Mouse (Mus musculus) stomach, postnatal 0 days (tissue): ENCODE data around the gene Wdr45. TPM values are rescaled to one million over a fixed set of nuclear protein-coding genes. Genes with fewer than 3 reads are reported as not detected.

Experiments used
- ATAC-seq: fragments of 200-750 bp; cut with Nextera tagmentation; 2 replicates; pipeline ENCODE4 v1.8.0; 2017; ENCODE audit not compliant: low FRiP score, low TSS enrichment
- DNase-seq: peaks from one replicate; pipeline ENCODE4 v3.0.0-alpha.2; 2016; ENCODE audit warnings: low spot score
- H3K27ac ChIP-seq: fragments of 300-500 bp; sonication (generic); replicated peaks from 2 replicates; pipeline ENCODE4 v1.5.1; 2014; ENCODE audit warnings: mild to moderate bottlenecking, control low read depth
- H3K27me3 ChIP-seq: fragments of 300-500 bp; sonication (generic); 2 replicates; pipeline ENCODE4 v1.6.1; 2014; ENCODE audit warnings: low read length; ENCODE audit not compliant: control insufficient read depth, insufficient read depth
- H3K36me3 ChIP-seq: fragments of 300-500 bp; sonication (generic); 2 replicates; pipeline ENCODE4 v1.6.1; 2014; ENCODE audit warnings: low read length, mixed read lengths; ENCODE audit not compliant: control insufficient read depth, insufficient read depth
- H3K4me1 ChIP-seq: fragments of 300-500 bp; sonication (generic); replicated peaks from 2 replicates; pipeline ENCODE4 v1.6.1; 2014; ENCODE audit warnings: antibody characterized with exemption; ENCODE audit not compliant: control insufficient read depth, insufficient read depth
- H3K4me2 ChIP-seq: fragments of 300-500 bp; sonication (generic); replicated peaks from 2 replicates; pipeline ENCODE4 v1.6.1; 2014; ENCODE audit warnings: low read depth, mild to moderate bottlenecking, control low read depth, moderate library complexity
- H3K4me3 ChIP-seq: fragments of 300-500 bp; sonication (generic); 2 replicates; pipeline ENCODE4 v1.5.1; 2014; ENCODE audit warnings: low read depth, low read length, control low read depth
- H3K9ac ChIP-seq: fragments of 300-500 bp; sonication (generic); 2 replicates; pipeline ENCODE4 v1.6.1; 2014; ENCODE audit warnings: mild to moderate bottlenecking, low read length, control low read depth, mixed read lengths
- H3K9me3 ChIP-seq: fragments of 300-500 bp; sonication (generic); 2 replicates; pipeline ENCODE4 v1.6.1; 2016; ENCODE audit warnings: low read length; ENCODE audit not compliant: control insufficient read depth
- CTCF ChIP-seq: IDR thresholded peaks from 2 replicates; pipeline ENCODE4 v1.5.1; 2016; ENCODE audit warnings: antibody characterized with exemption, low read depth, mild to moderate bottlenecking, moderate library complexity
- EP300 ChIP-seq: optimal IDR thresholded peaks from 2 replicates; pipeline ENCODE3; 2016; ENCODE audit warnings: antibody characterized with exemption
- WGBS: fragments of 180-500 bp; shearing (Covaris S2); extraction: QIAGEN DNeasy Blood & Tissue Kit; methylation state at CpG from one replicate; pipeline ENCODE4 v1.1.7; 2014; 5-methylcytosine and 5-hydroxymethylcytosine counted together
- polyA plus RNA-seq: library from polyadenylated mRNA; unstranded; fragments of >200 nt; fragmentation: Nextera tagmentation; extraction: Ambion mirVana; gene quantifications from 2 replicates; pipeline ENCODE4 v1.2.1, GENCODE M21; 2015

Gene Wdr45
- polyA plus RNA-seq, 1 experiment from 2014 or later: 30.3 TPM

GRCm38 (mm10) chrX:7763631-7764393 lies 49.7 kb downstream of the Wdr45 start:
- Histone ChIP-seq H3K4me1 (no peaks in the 10 kb centered on the region), H3K4me2 (peak overlapping the region; percentile 61), H3K9me3 (no peaks in the 10 kb centered on the region), H3K36me3 (no peaks in the 10 kb centered on the region), H3K27me3 (no peaks in the 10 kb centered on the region), H3K9ac (peak overlapping the region; percentile 71), H3K4me3 (peak overlapping the region; percentile 54), H3K27ac (peak overlapping the region; percentile 89; the same call in 1 of the 2 replicates)
- no peak for TF ChIP-seq CTCF
- no peak for TF ChIP-seq EP300
- 15% methylated on average over 21 of the region's 22 CpGs for WGBS
- ATAC-seq (no peak), DNase-seq (peak; percentile 34)

- H3K27me3 ChIP-seq: no peaks in the 10 kb centered on the region
- no peaks in the 10 kb centered on the region for H3K9me3 ChIP-seq
- TF ChIP-seq EP300: no peak
- no peak for TF ChIP-seq CTCF
- no peak overlapping the region for H3K9ac ChIP-seq
- DNase-seq (no peak), ATAC-seq (no peak)
- no peaks in the 10 kb centered on the region for H3K4me1 ChIP-seq
- 0 out of 2 replicates have a peak overlapping the region, but pooled peaks have one; percentile 89 for H3K27ac ChIP-seq
- H3K4me2 ChIP-seq: peak overlapping the region; percentile 61
- 39% methylated on average over 8 of the region's 9 CpGs for WGBS
- peak overlapping the region; percentile 54 for H3K4me3 ChIP-seq
- H3K36me3 ChIP-seq: no peaks in the 10 kb centered on the region
These were observed 50.6 kb downstream of the Wdr45 start for GRCm38 (mm10) chrX:7764657-7765280.

DNA sequence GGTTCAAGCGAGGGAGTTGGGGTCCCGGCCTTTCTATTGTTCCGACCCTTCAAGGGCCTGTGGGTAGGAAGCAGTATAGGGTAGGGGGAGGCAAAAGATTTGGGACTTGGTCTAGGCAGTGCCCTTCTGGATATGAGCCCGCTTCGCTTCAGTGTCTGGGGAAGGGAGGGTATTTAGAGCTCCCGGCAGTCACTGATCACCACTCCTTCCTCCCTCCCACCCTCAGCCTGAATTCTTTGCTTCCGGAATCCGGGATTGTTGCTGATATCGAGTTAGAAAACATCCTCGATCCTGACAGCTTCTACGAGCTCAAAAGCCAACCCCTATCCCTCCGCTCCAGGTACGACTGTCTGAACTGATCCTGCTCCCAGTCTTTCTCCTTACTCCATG lies 51.1 kb downstream of the Wdr45 start:
- H3K36me3 ChIP-seq: no peaks in the 10 kb centered on the region
- H3K9ac ChIP-seq: no peak overlapping the region
- peak overlapping the region; percentile 61 for H3K4me2 ChIP-seq
- DNase-seq (no peak), ATAC-seq (no peak)
- TF ChIP-seq EP300: no peak
- no peak for TF ChIP-seq CTCF
- peak overlapping the region; percentile 69 for H3K27ac ChIP-seq
- H3K4me3 ChIP-seq: peak overlapping the region; percentile 54; the same call in 1 of the 2 replicates
- no peaks in the 10 kb centered on the region for H3K27me3 ChIP-seq
- no peaks in the 10 kb centered on the region for H3K9me3 ChIP-seq
- WGBS: 26% methylated on average over 13 of the region's 13 CpGs
- no peaks in the 10 kb centered on the region for H3K4me1 ChIP-seq

- TF ChIP-seq EP300: no peak
- 0 out of 2 replicates have a peak, but pooled peaks have one; percentile 3 for TF ChIP-seq CTCF
- 0 out of 2 replicates have a peak overlapping the region, but pooled peaks have one; percentile 54 for H3K4me3 ChIP-seq
- ATAC-seq (peak; percentile 57), DNase-seq (peak; percentile 67)
- WGBS: 14% methylated on average over 11 of the region's 11 CpGs
- no peaks in the 10 kb centered on the region for H3K4me1 ChIP-seq
- H3K9me3 ChIP-seq: no peaks in the 10 kb centered on the region
- H3K27me3 ChIP-seq: no peaks in the 10 kb centered on the region
- peak overlapping the region; percentile 61 for H3K4me2 ChIP-seq
- no peak overlapping the region for H3K9ac ChIP-seq
- no peaks in the 10 kb centered on the region for H3K36me3 ChIP-seq
- H3K27ac ChIP-seq: peak overlapping the region; percentile 69
These were observed 51.6 kb downstream of the Wdr45 start for GRCm38 (mm10) chrX:7765764-7766163.

GRCm38 (mm10) chrX:7769302-7770017 lies 55.3 kb downstream of the Wdr45 start:
- Histone ChIP-seq H3K9ac (no peak overlapping the region), H3K4me1 (no peaks in the 10 kb centered on the region), H3K27me3 (no peaks in the 10 kb centered on the region), H3K4me2 (no peak overlapping the region), H3K4me3 (no peak overlapping the region), H3K27ac (no peak overlapping the region), H3K9me3 (no peaks in the 10 kb centered on the region), H3K36me3 (no peaks in the 10 kb centered on the region)
- ATAC-seq (no peak), DNase-seq (no peak)
- WGBS: 74% methylated on average over 7 of the region's 7 CpGs
- TF ChIP-seq CTCF (no peak), EP300 (no peak)
